Mouse (Mus musculus): ENCODE data around the gene Gm34653. TPM values are rescaled to one million over a fixed set of nuclear protein-coding genes. Genes with fewer than 3 reads are reported as not detected.

Gm34653 gene
- polyA plus RNA-seq, 1 experiment from 2014 or later: not detected

Other genes starting within 250 kb of the Gm34653 start
- gene Gapvd1, start 77.8 kb upstream of the Gm34653 start, polyA plus RNA-seq (2015; fragmentation: Nextera tagmentation; extraction: Ambion mirVana): 107 and 113 TPM in 2 replicates
- 420 and 450 TPM in 2 replicates for gene Hspa5, start 61.0 kb upstream of the Gm34653 start, polyA plus RNA-seq (2015; fragmentation: Nextera tagmentation; extraction: Ambion mirVana)
- 24.5 and 27.4 TPM in 2 replicates for gene Rabepk, start 33.1 kb upstream of the Gm34653 start, polyA plus RNA-seq (2015; fragmentation: Nextera tagmentation; extraction: Ambion mirVana)
- 102 and 106 TPM in 2 replicates for gene Fbxw2, start 6.7 kb upstream of the Gm34653 start, polyA plus RNA-seq (2015; fragmentation: Nextera tagmentation; extraction: Ambion mirVana)
- 0.26 and 0.28 TPM in 2 replicates for gene Cutal, start 41.4 kb downstream of the Gm34653 start, polyA plus RNA-seq (2015; fragmentation: Nextera tagmentation; extraction: Ambion mirVana)
- gene Psmd5, start 42.0 kb downstream of the Gm34653 start, polyA plus RNA-seq (2015; fragmentation: Nextera tagmentation; extraction: Ambion mirVana): 98.8 and 110 TPM in 2 replicates
- 1.4 and 2.0 TPM in 2 replicates for gene Phf19, start 81.0 kb downstream of the Gm34653 start, polyA plus RNA-seq (2015; fragmentation: Nextera tagmentation; extraction: Ambion mirVana)
- gene Traf1, start 128.8 kb downstream of the Gm34653 start, polyA plus RNA-seq (2015; fragmentation: Nextera tagmentation; extraction: Ambion mirVana): 2.8 and 4.9 TPM in 2 replicates
- gene Hc, start 228.4 kb downstream of the Gm34653 start, polyA plus RNA-seq (2015; fragmentation: Nextera tagmentation; extraction: Ambion mirVana): 1.1 TPM in 2 replicates

Data from midbrain, embryonic 16.5 days (tissue).